Mouse (Mus musculus): ENCODE data around the gene Mocs2. TPM values are rescaled to one million over a fixed set of nuclear protein-coding genes. Genes with fewer than 3 reads are reported as not detected.

The Mocs2 gene
- polyA plus RNA-seq, 1 experiment from 2014 or later, result 73.1 TPM

DNA sequence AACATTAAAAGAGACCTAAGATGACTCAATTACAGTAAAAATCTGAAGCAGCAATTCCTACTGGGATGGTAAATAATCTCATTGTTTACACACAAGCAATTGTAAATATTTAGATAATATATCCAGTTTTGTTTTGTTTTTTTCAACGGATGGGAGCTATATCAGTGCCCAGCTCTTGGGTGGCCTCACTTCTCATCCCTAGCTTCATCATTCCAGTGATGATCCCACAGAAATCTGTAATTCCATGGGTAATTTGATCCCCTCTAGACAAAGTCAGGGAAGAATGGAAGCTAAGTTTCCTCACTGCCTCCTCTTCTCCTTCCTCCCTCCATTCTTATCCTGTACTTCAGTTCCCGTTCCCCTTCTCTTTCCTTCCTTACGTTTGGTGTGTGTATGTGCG is 39.5 kb downstream of the Mocs2 start:
- H3K9me3 ChIP-seq (replicated peaks), result no peaks in the 10 kb centered on the region
- 81% methylated on average over 4 of the region's 4 CpGs for WGBS
- no peak overlapping the region for H3K27ac ChIP-seq
- H3K4me1 ChIP-seq, result no peaks in the 10 kb centered on the region; the same call in 1 of the 2 replicates
- no peak overlapping the region for H3K4me3 ChIP-seq
- no peaks in the 10 kb centered on the region for H3K36me3 ChIP-seq
- no peaks in the 10 kb centered on the region for H3K27me3 ChIP-seq (ENCODE audit: low read depth, poor library complexity, severe bottlenecking)
- no peak for DNase-seq (ENCODE audit: low spot score)

GRCm38 (mm10) chr13:114874738-114875137 is 56.7 kb downstream of the Mocs2 start:
- DNase-seq (ENCODE audit: low spot score), result no peak

GRCm38 (mm10) chr13:114876005-114876520 is 58.0 kb downstream of the Mocs2 start:
- Histone ChIP-seq H3K27ac (no peak overlapping the region), H3K4me1 (peaks cover 4% of the 10 kb centered on the region; the same call in 1 of the 2 replicates), H3K27me3 (ENCODE audit: low read depth, poor library complexity, severe bottlenecking) (no peaks in the 10 kb centered on the region), H3K36me3 (no peaks in the 10 kb centered on the region), H3K9me3 (replicated peaks) (no peaks in the 10 kb centered on the region), H3K4me3 (no peak overlapping the region)
- DNase-seq (ENCODE audit: low spot score), result no peak
- WGBS, result 88% methylated on average over 2 of the region's 2 CpGs

More at GRCm38 (mm10) chr13:114874738-114875137, 56.7 kb downstream of the Mocs2 start:
- Histone ChIP-seq H3K9me3 (replicated peaks) (no peaks in the 10 kb centered on the region), H3K27me3 (ENCODE audit: low read depth, poor library complexity, severe bottlenecking) (no peaks in the 10 kb centered on the region), H3K4me1 (peaks cover 4% of the 10 kb centered on the region; the same call in 1 of the 2 replicates), H3K4me3 (no peak overlapping the region), H3K27ac (no peak overlapping the region), H3K36me3 (no peaks in the 10 kb centered on the region)
- 94% methylated on average over 6 of the region's 6 CpGs for WGBS

DNA sequence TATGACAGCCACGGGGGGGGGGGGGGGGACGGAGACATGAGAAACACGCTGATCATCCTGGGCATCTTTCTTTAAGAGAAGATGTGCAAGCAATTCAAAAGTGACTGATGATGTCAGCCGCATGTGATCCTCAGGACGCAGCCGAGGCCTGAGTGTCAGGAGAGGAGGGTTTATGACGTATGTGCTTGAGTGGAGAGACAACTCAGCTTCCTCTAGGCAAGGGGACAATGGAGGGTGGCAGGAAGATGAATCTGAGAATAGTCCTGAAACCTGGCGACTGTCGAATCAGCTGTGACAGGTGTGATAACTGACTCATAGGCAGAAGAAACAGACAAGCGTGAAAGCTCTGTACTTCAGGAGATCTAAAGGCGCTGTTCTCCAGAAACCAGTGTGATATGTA is 60.6 kb downstream of the Mocs2 start:
- H3K36me3 ChIP-seq, result no peaks in the 10 kb centered on the region
- DNase-seq (ENCODE audit: low spot score), result no peak
- 81% methylated on average over 10 of the region's 11 CpGs for WGBS
- no peaks in the 10 kb centered on the region for H3K9me3 ChIP-seq (replicated peaks)
- H3K4me1 ChIP-seq, result peaks cover 4% of the 10 kb centered on the region; the same call in 1 of the 2 replicates
- H3K4me3 ChIP-seq, result no peak overlapping the region
- no peak overlapping the region for H3K27ac ChIP-seq
- H3K27me3 ChIP-seq (ENCODE audit: low read depth, poor library complexity, severe bottlenecking), result no peaks in the 10 kb centered on the region

Other genes with a start within 250 kb of the Mocs2 start
- gene Itga2, start 113.9 kb downstream of the Mocs2 start, polyA plus RNA-seq (2016; fragmentation: Nextera tagmentation; extraction: Ambion mirVana), result 0.71 and 1.3 TPM in 2 replicates

Data from limb, embryonic 10.5 days (tissue).